Mouse (Mus musculus): ENCODE measurements around the gene Mrc2. TPM values are rescaled to one million over a fixed set of nuclear protein-coding genes. Genes with fewer than 3 reads are reported as not detected.

Mrc2 gene
- total RNA-seq, 1 experiment, result 16.5 TPM

GRCm38 (mm10) chr11:105289403-105289802 is 3.0 kb upstream of the Mrc2 start:
- Histone ChIP-seq H3K4me1 (ENCODE audit: control insufficient read depth in 2 of 2, insufficient read depth in 2 of 2, low read length in 2 of 2, poor library complexity in 1 of 2) (peaks cover 8 to 26% of the 10 kb centered on the region in 2 experiments; a peak in 3 of 4 replicates), H3K27ac (ENCODE audit: insufficient read depth, low read depth, low read length, poor library complexity, severe bottlenecking) (no peak overlapping the region), H3K36me3 (ENCODE audit: control insufficient read depth, insufficient read depth, low read length, poor library complexity, severe bottlenecking) (peaks cover 4% of the 10 kb centered on the region; the same call in 1 of the 2 replicates), H3K4me3 (ENCODE audit: insufficient read depth in 1 of 2, low read depth in 1 of 2, low read length in 2 of 2, poor library complexity in 1 of 2, severe bottlenecking in 1 of 2) (no peak overlapping the region), H3K9me3 (ENCODE audit: control insufficient read depth, insufficient read depth, low read depth, low read length) (no peaks in the 10 kb centered on the region), H3K9ac (ENCODE audit: insufficient read depth, low read depth, low read length, poor library complexity, severe bottlenecking) (no peak overlapping the region)
- DNase-seq (ENCODE audit: low read depth, low spot score), result no peak
- in situ Hi-C loops (cut with MboI; ENCODE audit: low sequenced_read_pairs in 2 of 2, unreplicated experiment in 2 of 2), result no loop called here
- TF ChIP-seq CHD2 (IDR thresholded peaks at IDR 0.05; ENCODE audit: low read depth, low read length), result no peak
- no peak for TF ChIP-seq ZNF384 (IDR thresholded peaks at IDR 0.05; ENCODE audit: low read depth, low read length)
- no peak for TF ChIP-seq MAFK (IDR thresholded peaks at IDR 0.05; ENCODE audit: insufficient read depth, low read depth, low read length)
- no peak for TF ChIP-seq HCFC1 (IDR thresholded peaks at IDR 0.05; ENCODE audit: borderline replicate concordance, insufficient read depth, low read length)
- no peak for TF ChIP-seq ZC3H11A (IDR thresholded peaks at IDR 0.05; ENCODE audit: borderline replicate concordance, low read depth, low read length)

DNA sequence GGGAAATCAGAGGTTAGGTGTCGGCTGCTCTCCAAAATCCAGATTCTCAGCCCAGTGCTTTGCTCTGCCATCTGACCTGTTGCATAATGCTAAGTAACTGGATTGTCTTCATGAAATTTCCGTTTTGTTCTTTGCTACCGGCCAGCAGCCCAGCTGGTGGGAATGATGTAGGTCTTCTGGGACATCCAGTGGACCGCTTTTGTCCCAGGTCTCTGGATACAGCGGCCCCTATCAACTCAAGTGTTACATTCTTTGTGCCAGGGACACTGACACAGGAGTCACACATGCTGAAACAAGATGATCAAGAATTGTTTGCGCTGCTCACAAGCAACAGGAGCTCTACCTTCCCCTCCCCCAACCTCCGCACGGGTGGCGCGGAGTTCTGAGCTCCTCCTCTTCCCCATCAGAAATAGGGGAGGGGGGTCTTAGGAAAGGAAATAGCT is 741 bp upstream of the Mrc2 start:
- in situ Hi-C loops (cut with MboI; ENCODE audit: low sequenced_read_pairs in 2 of 2, unreplicated experiment in 2 of 2), result no loop called here
- H3K9me3 ChIP-seq (ENCODE audit: control insufficient read depth, insufficient read depth, low read depth, low read length), result no peaks in the 10 kb centered on the region
- no peak for DNase-seq (ENCODE audit: low read depth, low spot score)
- peak overlapping the region; percentile 77 to 78 for H3K4me3 ChIP-seq (ENCODE audit: insufficient read depth in 1 of 2, low read depth in 1 of 2, low read length in 2 of 2, poor library complexity in 1 of 2, severe bottlenecking in 1 of 2)
- no peak for TF ChIP-seq ZNF384 (IDR thresholded peaks at IDR 0.05; ENCODE audit: low read depth, low read length)
- no peak for TF ChIP-seq CHD2 (IDR thresholded peaks at IDR 0.05; ENCODE audit: low read depth, low read length)
- TF ChIP-seq MAFK (IDR thresholded peaks at IDR 0.05; ENCODE audit: insufficient read depth, low read depth, low read length), result no peak
- no peak for TF ChIP-seq HCFC1 (IDR thresholded peaks at IDR 0.05; ENCODE audit: borderline replicate concordance, insufficient read depth, low read length)
- no peak for TF ChIP-seq ZC3H11A (IDR thresholded peaks at IDR 0.05; ENCODE audit: borderline replicate concordance, low read depth, low read length)
- no peak overlapping the region for H3K27ac ChIP-seq (ENCODE audit: insufficient read depth, low read depth, low read length, poor library complexity, severe bottlenecking)
- H3K9ac ChIP-seq (ENCODE audit: insufficient read depth, low read depth, low read length, poor library complexity, severe bottlenecking), result no peak overlapping the region
- H3K4me1 ChIP-seq (ENCODE audit: control insufficient read depth in 2 of 2, insufficient read depth in 2 of 2, low read length in 2 of 2, poor library complexity in 1 of 2), result peaks cover 2 to 15% of the 10 kb centered on the region in 2 experiments; a peak in 2 of 4 replicates
- H3K36me3 ChIP-seq (ENCODE audit: control insufficient read depth, insufficient read depth, low read length, poor library complexity, severe bottlenecking), result 0 out of 2 replicates have a peak, but pooled peaks cover 2% of the 10 kb centered on the region

DNA sequence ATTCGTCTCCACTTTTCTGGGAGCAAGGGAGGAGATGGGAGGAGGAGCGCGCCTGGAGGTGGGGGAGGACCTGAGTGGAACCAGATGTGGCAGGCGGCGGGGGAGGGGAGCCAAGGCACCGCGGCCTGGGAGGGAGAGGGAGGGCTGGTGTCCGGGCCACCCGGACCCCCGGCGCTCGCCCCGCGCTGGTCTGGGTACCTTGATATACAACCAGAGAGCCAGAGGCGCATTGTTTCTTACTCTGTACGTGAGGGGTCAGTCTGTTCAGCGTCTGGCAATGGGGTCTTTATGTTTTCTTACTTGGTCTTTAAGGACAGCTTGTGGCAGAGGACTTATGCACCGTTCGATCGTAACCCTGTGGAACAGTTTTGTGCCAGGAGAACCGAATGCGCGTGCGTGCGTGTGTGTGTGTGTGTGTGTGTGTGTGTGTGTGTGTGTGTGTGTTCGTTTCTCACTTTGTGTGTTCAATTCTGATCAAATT is 698 bp downstream of the Mrc2 start:
- peak overlapping the region; percentile 70 for H3K9ac ChIP-seq (ENCODE audit: insufficient read depth, low read depth, low read length, poor library complexity, severe bottlenecking)
- H3K36me3 ChIP-seq (ENCODE audit: control insufficient read depth, insufficient read depth, low read length, poor library complexity, severe bottlenecking), result no peaks in the 10 kb centered on the region
- H3K9me3 ChIP-seq (ENCODE audit: control insufficient read depth, insufficient read depth, low read depth, low read length), result no peaks in the 10 kb centered on the region
- TF ChIP-seq HCFC1 (IDR thresholded peaks at IDR 0.05; ENCODE audit: borderline replicate concordance, insufficient read depth, low read length) (no peak), MAFK (IDR thresholded peaks at IDR 0.05; ENCODE audit: insufficient read depth, low read depth, low read length) (no peak), ZNF384 (IDR thresholded peaks at IDR 0.05; ENCODE audit: low read depth, low read length) (no peak), CHD2 (IDR thresholded peaks at IDR 0.05; ENCODE audit: low read depth, low read length) (no peak), ZC3H11A (IDR thresholded peaks at IDR 0.05; ENCODE audit: borderline replicate concordance, low read depth, low read length) (no peak)
- peaks cover 2 to 15% of the 10 kb centered on the region in 2 experiments; a peak in 2 of 4 replicates for H3K4me1 ChIP-seq (ENCODE audit: control insufficient read depth in 2 of 2, insufficient read depth in 2 of 2, low read length in 2 of 2, poor library complexity in 1 of 2)
- in situ Hi-C loops (cut with MboI; ENCODE audit: low sequenced_read_pairs in 2 of 2, unreplicated experiment in 2 of 2), result no loop called here
- no peak for DNase-seq (ENCODE audit: low read depth, low spot score)
- H3K27ac ChIP-seq (ENCODE audit: insufficient read depth, low read depth, low read length, poor library complexity, severe bottlenecking), result no peak overlapping the region
- peak overlapping the region; percentile 77 to 78 for H3K4me3 ChIP-seq (ENCODE audit: insufficient read depth in 1 of 2, low read depth in 1 of 2, low read length in 2 of 2, poor library complexity in 1 of 2, severe bottlenecking in 1 of 2)

- Histone ChIP-seq H3K4me3 (ENCODE audit: insufficient read depth in 1 of 2, low read depth in 1 of 2, low read length in 2 of 2, poor library complexity in 1 of 2, severe bottlenecking in 1 of 2) (no peak overlapping the region), H3K9ac (ENCODE audit: insufficient read depth, low read depth, low read length, poor library complexity, severe bottlenecking) (no peak overlapping the region), H3K9me3 (ENCODE audit: control insufficient read depth, insufficient read depth, low read depth, low read length) (no peaks in the 10 kb centered on the region), H3K36me3 (ENCODE audit: control insufficient read depth, insufficient read depth, low read length, poor library complexity, severe bottlenecking) (no peaks in the 10 kb centered on the region), H3K4me1 (ENCODE audit: control insufficient read depth in 2 of 2, insufficient read depth in 2 of 2, low read length in 2 of 2, poor library complexity in 1 of 2) (peaks cover 2 to 14% of the 10 kb centered on the region in 2 experiments; a peak in 2 of 4 replicates), H3K27ac (ENCODE audit: insufficient read depth, low read depth, low read length, poor library complexity, severe bottlenecking) (no peak overlapping the region)
- no peak for DNase-seq (ENCODE audit: low read depth, low spot score)
- TF ChIP-seq ZC3H11A (IDR thresholded peaks at IDR 0.05; ENCODE audit: borderline replicate concordance, low read depth, low read length) (no peak), ZNF384 (IDR thresholded peaks at IDR 0.05; ENCODE audit: low read depth, low read length) (no peak), HCFC1 (IDR thresholded peaks at IDR 0.05; ENCODE audit: borderline replicate concordance, insufficient read depth, low read length) (no peak), MAFK (IDR thresholded peaks at IDR 0.05; ENCODE audit: insufficient read depth, low read depth, low read length) (no peak), CHD2 (IDR thresholded peaks at IDR 0.05; ENCODE audit: low read depth, low read length) (no peak)
- in situ Hi-C loops (cut with MboI; ENCODE audit: low sequenced_read_pairs in 2 of 2, unreplicated experiment in 2 of 2), result no loop called here
These were observed 1.6 kb downstream of the Mrc2 start for GRCm38 (mm10) chr11:105293901-105294494.

Measured in ES-E14 (cell line).